Mouse (Mus musculus) forebrain, embryonic 13.5 days (tissue): ENCODE data around the gene Fam72a. TPM values are rescaled to one million over a fixed set of nuclear protein-coding genes. Genes with fewer than 3 reads are reported as not detected.
A peak's percentile ranks its signal among the peaks of the same experiment; 100 is the strongest.

Experiments
- ATAC-seq: fragments of 200-750 bp; cut with Nextera tagmentation; 2 replicates; pipeline ENCODE4 v1.8.0; 2017
- H3K27ac ChIP-seq: fragments of 300-500 bp; sonication (generic); 2 replicates; pipeline ENCODE4 v1.5.1; 2015; ENCODE audit warnings: inconsistent platforms, mild to moderate bottlenecking, moderate library complexity
- H3K27me3 ChIP-seq: fragments of 300-500 bp; sonication (generic); 2 replicates; pipeline ENCODE4 v1.6.1; 2015; ENCODE audit warnings: mild to moderate bottlenecking, inconsistent platforms
- H3K36me3 ChIP-seq: fragments of 300-500 bp; sonication (generic); 2 replicates; pipeline ENCODE4 v1.6.1; 2015; ENCODE audit warnings: mild to moderate bottlenecking, inconsistent platforms; ENCODE audit not compliant: poor library complexity, severe bottlenecking
- H3K4me1 ChIP-seq: fragments of 300-500 bp; sonication (generic); 2 replicates; pipeline ENCODE4 v1.6.1; 2015; ENCODE audit warnings: inconsistent platforms
- H3K4me2 ChIP-seq: fragments of 300-500 bp; sonication (generic); 2 replicates; pipeline ENCODE4 v1.6.1; 2015; ENCODE audit warnings: inconsistent platforms, mild to moderate bottlenecking, moderate library complexity
- H3K4me3 ChIP-seq: fragments of 300-500 bp; sonication (generic); 2 replicates; pipeline ENCODE4 v1.5.1; 2015; ENCODE audit warnings: mild to moderate bottlenecking, inconsistent platforms
- H3K9ac ChIP-seq: fragments of 300-500 bp; sonication (generic); 2 replicates; pipeline ENCODE4 v1.6.1; 2015; ENCODE audit warnings: mild to moderate bottlenecking, inconsistent platforms
- H3K9me3 ChIP-seq: fragments of 300-500 bp; sonication (generic); replicated peaks from 2 replicates; pipeline ENCODE4 v1.6.1; 2016; ENCODE audit warnings: inconsistent platforms
- WGBS: fragments of 180-500 bp; shearing (Covaris S2); methylation state at CpG from one replicate; pipeline ENCODE4 v1.1.7; 2015; 5-methylcytosine and 5-hydroxymethylcytosine counted together
- polyA plus RNA-seq: library from polyadenylated mRNA; unstranded; fragments of >200 nt; fragmentation: Nextera tagmentation; extraction: Ambion mirVana; gene quantifications from 2 replicates; pipeline ENCODE4 v1.2.1, GENCODE M21; 2015

Fam72a gene
- polyA plus RNA-seq, 1 experiment from 2014 or later, result 4.3 TPM

DNA sequence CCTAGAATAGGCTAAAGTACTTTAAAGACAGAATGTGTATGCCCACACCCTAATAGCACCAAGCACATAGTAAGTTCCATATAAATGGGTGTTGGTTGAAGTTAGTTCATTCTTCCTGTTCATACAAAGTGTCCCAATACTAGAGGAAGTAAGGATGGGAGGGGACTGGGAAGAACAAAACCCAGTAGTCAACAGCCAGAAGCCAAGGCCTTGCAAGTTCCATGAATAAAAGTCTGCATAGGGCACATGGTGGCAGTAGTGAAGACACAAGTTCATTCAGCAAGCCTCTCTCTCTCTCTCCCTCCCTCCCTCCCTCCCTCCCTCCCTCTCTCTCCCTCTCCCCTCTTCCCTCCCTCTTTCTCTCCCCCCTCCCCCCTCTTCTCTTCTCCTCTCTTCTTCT lies 16.6 kb upstream of the Fam72a start:
- Histone ChIP-seq H3K4me1 (peaks cover 15% of the 10 kb centered on the region; the same call in 1 of the 2 replicates), H3K27ac (no peak overlapping the region), H3K4me2 (no peak overlapping the region), H3K27me3 (no peaks in the 10 kb centered on the region), H3K9me3 (no peaks in the 10 kb centered on the region), H3K4me3 (no peak overlapping the region), H3K36me3 (no peaks in the 10 kb centered on the region), H3K9ac (no peak overlapping the region)
- no peak for ATAC-seq

DNA sequence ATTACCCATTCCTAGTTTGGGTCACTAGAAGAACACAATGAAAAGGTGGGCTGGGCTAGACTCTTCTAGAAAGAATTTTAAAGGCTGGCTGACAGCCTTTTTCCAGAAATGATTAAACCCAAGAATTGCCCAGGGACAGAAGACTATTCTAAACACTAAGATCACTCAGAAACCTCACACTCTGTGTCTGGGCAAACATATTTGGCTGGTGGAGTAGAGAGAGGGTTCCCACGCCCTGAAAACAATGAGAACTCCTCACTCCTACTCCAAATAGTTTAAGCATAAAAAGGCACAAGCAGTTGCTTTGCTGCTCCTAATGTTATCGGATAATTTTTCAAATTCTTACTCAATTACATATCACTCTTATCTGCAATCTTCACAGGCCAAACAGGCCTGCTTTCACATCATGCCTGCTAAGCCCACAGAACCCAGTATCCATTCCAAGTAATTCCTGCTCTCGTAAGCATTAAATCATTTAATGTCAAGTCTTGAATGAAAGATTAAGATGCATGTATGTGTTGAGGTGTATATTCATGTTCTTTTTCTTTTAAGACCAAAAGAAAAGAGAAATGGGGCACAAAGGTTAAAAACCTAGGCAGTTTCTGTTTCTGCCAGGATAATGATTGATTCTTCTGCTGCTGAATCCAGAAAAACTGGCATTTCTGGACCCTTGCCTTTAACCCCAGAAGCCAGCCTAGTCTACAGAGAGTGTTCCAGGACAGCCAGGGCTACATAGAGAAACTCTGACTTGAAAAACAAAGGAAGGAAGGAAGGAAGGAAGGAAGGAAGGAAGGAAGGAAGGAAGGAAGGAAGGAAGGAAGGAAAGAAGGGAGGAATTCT lies 15.8 kb upstream of the Fam72a start:
- Histone ChIP-seq H3K4me1 (peaks cover 15% of the 10 kb centered on the region; the same call in 1 of the 2 replicates), H3K9ac (no peak overlapping the region), H3K4me2 (no peak overlapping the region), H3K9me3 (no peaks in the 10 kb centered on the region), H3K27ac (no peak overlapping the region), H3K36me3 (no peaks in the 10 kb centered on the region), H3K4me3 (no peak overlapping the region), H3K27me3 (no peaks in the 10 kb centered on the region)
- no peak for ATAC-seq
- 81% methylated on average over 3 of the region's 3 CpGs for WGBS

DNA sequence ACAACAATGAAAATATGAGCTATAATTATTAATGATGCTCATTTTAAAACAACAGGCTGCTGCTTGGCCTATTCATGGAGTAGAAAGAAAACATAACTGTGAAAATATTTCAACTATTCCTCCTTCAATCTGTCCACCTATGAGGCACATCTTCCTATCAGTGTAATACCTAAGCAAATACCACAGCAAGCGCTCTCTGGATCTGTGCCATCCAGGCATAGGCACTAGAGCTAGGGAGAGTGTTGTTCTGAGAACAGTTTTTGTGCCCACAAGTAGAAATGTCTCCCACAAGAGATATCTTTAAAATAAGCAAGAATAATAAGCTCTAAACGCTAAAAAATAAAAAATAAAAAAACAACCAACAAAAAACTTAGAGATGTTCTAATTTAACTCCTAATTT lies 14.6 kb upstream of the Fam72a start:
- H3K27ac ChIP-seq, result no peak overlapping the region
- H3K4me2 ChIP-seq, result no peak overlapping the region
- WGBS, result 92% methylated on average over 2 of the region's 2 CpGs
- no peak for ATAC-seq
- no peak overlapping the region for H3K9ac ChIP-seq
- H3K4me3 ChIP-seq, result no peak overlapping the region
- H3K9me3 ChIP-seq, result no peaks in the 10 kb centered on the region
- H3K36me3 ChIP-seq, result no peaks in the 10 kb centered on the region
- H3K27me3 ChIP-seq, result no peaks in the 10 kb centered on the region
- peaks cover 15% of the 10 kb centered on the region; the same call in 1 of the 2 replicates for H3K4me1 ChIP-seq

DNA sequence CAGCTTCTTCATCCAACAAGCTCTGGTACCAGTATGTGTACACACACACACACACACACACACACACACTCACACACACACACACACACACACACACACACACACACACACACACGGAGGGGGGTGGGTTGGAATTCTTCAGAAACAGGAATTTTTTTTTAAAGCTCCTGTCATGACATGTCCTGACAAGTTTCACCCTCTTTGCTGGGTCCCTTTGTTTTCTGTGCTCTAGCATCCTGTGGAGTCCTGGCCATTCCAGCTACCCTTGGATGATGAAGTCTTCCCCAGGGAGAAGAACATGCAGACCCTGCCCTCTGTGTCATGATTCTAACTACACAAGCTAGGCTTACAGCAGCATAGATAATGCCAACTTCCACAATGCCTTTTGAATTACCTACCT lies 13.5 kb upstream of the Fam72a start:
- H3K9me3 ChIP-seq, result no peaks in the 10 kb centered on the region
- no peaks in the 10 kb centered on the region for H3K36me3 ChIP-seq
- H3K4me3 ChIP-seq, result no peak overlapping the region
- 67% methylated on average over 1 of the region's 1 CpGs for WGBS
- no peak overlapping the region for H3K27ac ChIP-seq
- no peak overlapping the region for H3K4me2 ChIP-seq
- no peak for ATAC-seq
- peaks cover 15% of the 10 kb centered on the region; the same call in 1 of the 2 replicates for H3K4me1 ChIP-seq
- H3K27me3 ChIP-seq, result no peaks in the 10 kb centered on the region
- no peak overlapping the region for H3K9ac ChIP-seq

DNA sequence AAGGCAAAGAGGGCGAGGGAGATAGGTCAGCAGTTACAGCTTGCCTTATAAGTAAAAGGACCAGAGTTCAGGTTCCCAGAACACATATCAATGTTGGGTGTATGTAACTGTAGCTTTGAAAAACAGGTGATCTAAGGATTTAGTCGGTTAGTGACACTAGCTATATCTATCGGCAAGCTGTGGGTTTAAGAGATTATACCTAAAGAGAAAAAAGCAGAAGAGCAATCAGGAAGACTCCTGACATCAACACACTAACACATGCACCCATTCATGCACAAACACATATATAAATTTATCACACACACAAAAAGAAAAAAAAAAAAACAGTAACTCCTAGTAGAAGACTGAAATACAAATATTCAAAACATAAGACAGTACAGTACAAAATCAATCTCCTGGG lies 11.1 kb upstream of the Fam72a start:
- Histone ChIP-seq H3K4me2 (no peak overlapping the region), H3K36me3 (no peaks in the 10 kb centered on the region), H3K27me3 (no peaks in the 10 kb centered on the region), H3K27ac (no peak overlapping the region), H3K4me3 (no peak overlapping the region), H3K9ac (no peak overlapping the region), H3K9me3 (no peaks in the 10 kb centered on the region), H3K4me1 (peaks cover 24% of the 10 kb centered on the region; the same call in 1 of the 2 replicates)
- ATAC-seq, result no peak
- WGBS, result 91% methylated on average over 3 of the region's 3 CpGs

DNA sequence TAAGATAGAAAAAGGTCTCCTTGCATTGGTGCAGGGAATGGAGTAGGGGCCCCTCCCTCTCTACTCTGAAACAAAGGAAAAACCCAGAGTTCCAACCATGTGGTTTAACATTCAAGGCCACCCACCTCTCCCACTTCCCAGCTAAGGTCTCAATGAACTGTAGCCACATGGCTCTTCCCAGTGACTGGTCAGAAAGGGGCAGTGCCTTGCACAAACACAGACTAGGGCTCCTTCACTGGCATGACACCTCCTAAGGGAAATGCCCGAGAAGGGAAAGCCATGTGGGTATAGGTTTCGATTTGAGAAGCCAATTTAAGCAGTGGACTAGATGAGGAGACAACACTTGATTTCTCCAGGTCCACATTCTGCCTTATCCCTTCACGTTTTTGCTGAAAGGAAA lies 3.9 kb upstream of the Fam72a start:
- ATAC-seq, result no peak
- peak overlapping the region; percentile 86 for H3K4me3 ChIP-seq
- no peak overlapping the region for H3K27ac ChIP-seq
- 43% methylated on average over 3 of the region's 3 CpGs for WGBS
- peak overlapping the region; percentile 92 for H3K4me2 ChIP-seq
- peak overlapping the region; percentile 91 for H3K9ac ChIP-seq
- no peaks in the 10 kb centered on the region for H3K9me3 ChIP-seq
- no peaks in the 10 kb centered on the region for H3K27me3 ChIP-seq
- no peaks in the 10 kb centered on the region for H3K36me3 ChIP-seq
- peaks cover 51% of the 10 kb centered on the region for H3K4me1 ChIP-seq

DNA sequence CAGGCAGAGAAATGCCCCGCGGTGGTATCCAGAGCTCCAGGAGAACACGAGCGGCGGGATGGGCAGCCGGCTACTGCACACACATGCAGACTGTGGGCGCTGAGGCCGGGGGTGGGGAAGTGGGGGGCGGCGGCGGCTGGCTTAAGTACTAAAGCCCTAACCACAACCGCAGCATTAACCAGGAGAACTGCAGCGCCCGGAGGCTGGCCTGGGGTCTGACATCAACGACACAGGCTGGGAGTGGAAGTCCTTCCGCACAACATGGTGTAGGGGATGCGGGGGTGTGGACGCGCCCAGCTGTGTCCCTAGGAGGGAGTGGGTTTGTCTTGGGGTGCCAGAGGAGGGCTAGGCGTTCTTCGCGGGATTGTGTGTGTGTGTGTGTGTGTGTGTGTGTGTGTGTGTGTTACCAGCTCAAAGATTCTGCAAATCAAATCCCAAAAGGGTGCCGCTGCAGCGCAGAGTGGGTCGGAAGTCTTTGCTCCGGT lies 2.6 kb upstream of the Fam72a start:
- H3K4me2 ChIP-seq, result peak overlapping the region; percentile 92
- peak overlapping the region; percentile 57 for H3K27ac ChIP-seq
- H3K36me3 ChIP-seq, result no peaks in the 10 kb centered on the region
- H3K27me3 ChIP-seq, result no peaks in the 10 kb centered on the region
- no peak for ATAC-seq
- H3K4me1 ChIP-seq, result peaks cover 64% of the 10 kb centered on the region
- 1% methylated on average over 26 of the region's 26 CpGs for WGBS
- peak overlapping the region; percentile 91 for H3K9ac ChIP-seq
- no peaks in the 10 kb centered on the region for H3K9me3 ChIP-seq
- H3K4me3 ChIP-seq, result peak overlapping the region; percentile 86

DNA sequence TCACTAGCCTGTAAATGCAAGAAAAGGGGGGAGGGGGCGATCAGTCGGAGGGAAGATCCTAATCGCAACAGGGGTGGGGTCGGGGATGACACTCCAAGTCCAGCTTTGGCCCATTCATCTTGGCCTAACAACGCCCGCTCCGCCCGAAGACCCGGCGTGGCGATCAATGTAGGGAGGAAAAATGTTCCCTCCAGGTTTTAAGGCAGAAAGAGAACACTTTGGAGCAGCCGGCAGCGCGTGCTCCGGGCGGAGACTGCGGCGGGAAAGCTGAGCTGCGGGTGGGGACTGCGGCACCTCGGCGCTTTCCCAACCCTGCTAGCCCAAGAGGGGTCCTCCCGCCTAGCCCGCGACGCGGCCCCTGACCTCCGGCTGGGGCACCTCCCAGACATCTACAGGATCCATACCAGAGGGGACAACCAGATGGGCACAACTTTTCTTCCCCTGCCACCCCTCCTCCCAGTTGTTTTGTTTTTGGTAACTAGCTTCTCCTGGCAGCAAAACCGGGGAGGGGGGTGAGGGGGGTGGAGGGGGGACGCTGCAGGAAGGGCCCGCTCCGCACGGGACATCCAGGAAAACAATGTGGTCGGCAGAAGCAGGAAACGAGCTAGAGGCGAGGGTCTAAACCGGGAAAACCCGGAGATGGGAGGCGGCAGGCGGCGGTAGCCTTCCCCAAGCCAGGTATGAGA lies 2.0 kb upstream of the Fam72a start:
- no peak for ATAC-seq
- H3K27ac ChIP-seq, result peak overlapping the region; percentile 95
- peak overlapping the region; percentile 92 for H3K4me2 ChIP-seq
- H3K9ac ChIP-seq, result peak overlapping the region; percentile 91
- H3K4me1 ChIP-seq, result peaks cover 66% of the 10 kb centered on the region
- H3K4me3 ChIP-seq, result peak overlapping the region; percentile 86
- no peaks in the 10 kb centered on the region for H3K9me3 ChIP-seq
- H3K27me3 ChIP-seq, result no peaks in the 10 kb centered on the region
- under 1% methylated on average over 40 of the region's 41 CpGs for WGBS
- no peaks in the 10 kb centered on the region for H3K36me3 ChIP-seq

DNA sequence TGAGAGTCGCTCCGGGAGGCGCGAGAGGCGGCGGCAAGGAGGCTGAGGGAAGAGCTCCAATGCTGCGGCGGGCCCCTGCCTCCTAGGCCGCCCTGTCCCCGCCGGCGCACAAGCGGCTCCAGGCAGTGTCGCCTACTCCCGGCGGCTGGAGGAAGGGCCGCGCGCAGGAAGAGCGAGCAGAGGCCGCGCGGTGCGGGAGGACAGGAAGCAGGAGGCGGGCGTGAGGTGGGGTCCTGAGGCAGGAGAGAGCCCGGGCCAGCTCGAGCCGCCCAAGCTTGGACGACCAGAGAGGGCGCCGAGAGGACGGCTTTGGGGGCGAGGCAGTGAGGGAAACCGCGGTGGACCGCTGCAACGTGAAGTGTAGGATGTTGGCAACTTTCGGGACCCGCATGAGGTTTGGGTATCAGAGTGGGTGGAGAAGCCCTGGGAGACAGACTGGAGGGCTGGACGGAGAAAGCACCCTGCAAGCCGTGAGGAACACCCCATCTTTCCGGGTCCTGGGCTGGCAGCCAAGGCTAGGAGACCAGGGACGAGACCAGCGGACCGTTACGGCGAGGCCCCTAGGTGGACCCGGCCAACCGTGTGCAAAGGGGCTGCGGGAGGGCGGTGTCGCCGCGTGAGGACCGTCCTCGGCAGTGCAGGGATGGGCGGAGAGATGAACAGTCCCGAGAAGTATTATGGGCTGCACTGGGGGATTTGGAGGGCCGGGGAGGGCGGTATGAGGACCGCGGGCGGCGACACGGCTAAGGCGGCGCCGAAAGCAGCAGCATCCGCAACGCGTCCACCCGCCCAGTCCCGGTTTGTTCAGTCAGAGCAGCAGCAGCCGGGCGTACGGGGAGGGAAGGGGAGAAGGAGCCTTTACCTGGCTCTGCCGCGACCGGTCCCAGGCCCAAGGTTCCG lies 1.1 kb upstream of the Fam72a start:
- WGBS, result 1% methylated on average over 76 of the region's 81 CpGs
- Histone ChIP-seq H3K9ac (peak overlapping the region; percentile 91), H3K27ac (peak overlapping the region; percentile 95), H3K4me1 (peaks cover 66% of the 10 kb centered on the region), H3K27me3 (no peaks in the 10 kb centered on the region), H3K4me3 (peak overlapping the region; percentile 86), H3K36me3 (no peaks in the 10 kb centered on the region), H3K4me2 (peak overlapping the region; percentile 92), H3K9me3 (no peaks in the 10 kb centered on the region)
- ATAC-seq, result peak; percentile 41

DNA sequence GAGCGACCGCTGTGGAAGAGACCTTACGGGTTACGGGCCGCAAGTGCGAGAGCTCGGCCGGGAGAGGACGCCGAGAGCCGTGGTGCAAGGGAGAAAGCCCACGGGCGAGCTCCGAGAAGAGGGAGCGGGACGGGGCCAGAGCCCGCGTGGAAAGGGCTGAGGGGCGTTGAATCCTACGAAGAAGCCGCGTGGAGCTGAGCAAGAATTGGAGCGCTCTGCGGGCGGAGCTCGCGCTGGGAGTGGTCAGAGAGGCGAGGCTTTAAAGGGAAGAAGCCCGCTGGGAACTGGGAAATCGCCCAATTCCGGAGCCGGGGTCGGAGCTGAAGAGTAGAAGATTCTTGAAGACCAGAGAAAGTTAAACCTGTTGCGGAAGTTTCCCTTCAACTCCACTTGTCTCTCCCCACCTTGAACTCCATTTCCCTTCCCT lies 391 bp downstream of the Fam72a start:
- Histone ChIP-seq H3K4me2 (peak overlapping the region; percentile 93), H3K9ac (peak overlapping the region; percentile 74), H3K36me3 (no peaks in the 10 kb centered on the region), H3K27ac (peak overlapping the region; percentile 88), H3K4me3 (peak overlapping the region; percentile 86), H3K9me3 (no peaks in the 10 kb centered on the region), H3K27me3 (no peaks in the 10 kb centered on the region), H3K4me1 (peaks cover 53% of the 10 kb centered on the region)
- WGBS, result under 1% methylated on average over 34 of the region's 34 CpGs
- no peak for ATAC-seq

DNA sequence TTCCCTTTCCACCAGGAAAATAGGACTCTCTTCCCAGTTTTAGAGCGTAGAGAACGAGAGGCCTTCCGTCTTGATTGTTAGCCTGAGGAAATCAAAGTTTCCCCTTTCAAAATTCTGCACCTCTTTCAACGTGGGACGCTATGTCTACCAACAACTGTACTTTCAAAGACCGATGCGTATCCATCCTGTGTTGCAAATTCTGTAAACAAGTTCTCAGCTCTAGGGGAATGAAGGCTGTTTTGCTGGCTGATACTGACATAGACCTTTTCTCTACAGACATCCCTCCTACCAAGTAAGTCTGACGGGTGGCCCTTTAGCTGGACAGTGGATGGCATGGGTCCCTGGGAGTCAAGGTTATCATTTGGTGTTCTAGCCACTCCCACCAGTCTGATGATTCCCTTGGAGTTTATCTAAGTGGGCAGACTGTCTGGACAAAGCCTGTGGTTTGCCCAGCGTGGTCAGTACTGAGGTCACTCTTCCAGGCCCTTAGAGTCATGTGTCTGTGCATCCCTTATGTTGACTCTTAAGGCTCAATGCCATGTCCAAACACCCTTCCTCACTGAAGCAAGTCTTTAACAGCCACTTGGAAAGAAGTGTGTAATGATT lies 961 bp downstream of the Fam72a start:
- Histone ChIP-seq H3K4me2 (peak overlapping the region; percentile 93), H3K9me3 (no peaks in the 10 kb centered on the region), H3K27me3 (no peaks in the 10 kb centered on the region), H3K27ac (0 out of 2 replicates have a peak overlapping the region, but pooled peaks have one; percentile 88), H3K4me1 (peaks cover 47% of the 10 kb centered on the region), H3K4me3 (peak overlapping the region; percentile 86), H3K36me3 (no peaks in the 10 kb centered on the region), H3K9ac (peak overlapping the region; percentile 74)
- ATAC-seq, result no peak
- 2% methylated on average over 9 of the region's 9 CpGs for WGBS
